Mouse (Mus musculus) intestine, embryonic 16.5 days (tissue): ENCODE measurements at regions not wholly inside any gene's neighbourhood (a gene's known extent, or its start where the extent isn't known, plus 50 kb on each side); places are given as distances from the start of the nearest gene placed in this dataset.

ENCODE experiments used
- ATAC-seq: fragments of 200-750 bp; cut with Nextera tagmentation; 2 replicates; pipeline ENCODE4 v1.8.0; 2017; ENCODE audit warnings: moderate TSS enrichment, moderate library complexity
- H3K27ac ChIP-seq: fragments of 300-500 bp; sonication (generic); 2 replicates; pipeline ENCODE4 v1.5.1; 2014; ENCODE audit warnings: mild to moderate bottlenecking, low read length
- H3K27me3 ChIP-seq: fragments of 300-500 bp; sonication (generic); replicated peaks from 2 replicates; pipeline ENCODE4 v1.6.1; 2014; ENCODE audit warnings: low read length, control low read depth, mixed read lengths; ENCODE audit not compliant: control insufficient read depth, insufficient read depth
- H3K36me3 ChIP-seq: fragments of 300-500 bp; sonication (generic); 2 replicates; pipeline ENCODE4 v1.6.1; 2014; ENCODE audit warnings: low read length, control low read depth; ENCODE audit not compliant: control insufficient read depth, insufficient read depth
- H3K4me1 ChIP-seq: fragments of 300-500 bp; sonication (generic); 2 replicates; pipeline ENCODE4 v1.6.1; 2014; ENCODE audit warnings: low read length, control low read depth, mixed read lengths; ENCODE audit not compliant: control insufficient read depth, insufficient read depth
- H3K4me2 ChIP-seq: fragments of 300-500 bp; sonication (generic); 2 replicates; pipeline ENCODE4 v1.6.1; 2014; ENCODE audit warnings: low read depth, low read length, control low read depth
- H3K4me3 ChIP-seq: fragments of 300-500 bp; sonication (generic); 2 replicates; pipeline ENCODE4 v1.5.1; 2014; ENCODE audit warnings: mild to moderate bottlenecking, low read length
- H3K9ac ChIP-seq: fragments of 300-500 bp; sonication (generic); 2 replicates; pipeline ENCODE4 v1.6.1; 2014; ENCODE audit warnings: low read depth, low read length
- H3K9me3 ChIP-seq: fragments of 300-500 bp; sonication (generic); 2 replicates; pipeline ENCODE4 v1.6.1; 2016; ENCODE audit warnings: low read length, control low read depth; ENCODE audit not compliant: control insufficient read depth
- WGBS: fragments of 180-500 bp; shearing (Covaris S2); extraction: QIAGEN DNeasy Blood & Tissue Kit; methylation state at CpG from one replicate; pipeline ENCODE4 v1.1.7; 2014; 5-methylcytosine and 5-hydroxymethylcytosine counted together

DNA sequence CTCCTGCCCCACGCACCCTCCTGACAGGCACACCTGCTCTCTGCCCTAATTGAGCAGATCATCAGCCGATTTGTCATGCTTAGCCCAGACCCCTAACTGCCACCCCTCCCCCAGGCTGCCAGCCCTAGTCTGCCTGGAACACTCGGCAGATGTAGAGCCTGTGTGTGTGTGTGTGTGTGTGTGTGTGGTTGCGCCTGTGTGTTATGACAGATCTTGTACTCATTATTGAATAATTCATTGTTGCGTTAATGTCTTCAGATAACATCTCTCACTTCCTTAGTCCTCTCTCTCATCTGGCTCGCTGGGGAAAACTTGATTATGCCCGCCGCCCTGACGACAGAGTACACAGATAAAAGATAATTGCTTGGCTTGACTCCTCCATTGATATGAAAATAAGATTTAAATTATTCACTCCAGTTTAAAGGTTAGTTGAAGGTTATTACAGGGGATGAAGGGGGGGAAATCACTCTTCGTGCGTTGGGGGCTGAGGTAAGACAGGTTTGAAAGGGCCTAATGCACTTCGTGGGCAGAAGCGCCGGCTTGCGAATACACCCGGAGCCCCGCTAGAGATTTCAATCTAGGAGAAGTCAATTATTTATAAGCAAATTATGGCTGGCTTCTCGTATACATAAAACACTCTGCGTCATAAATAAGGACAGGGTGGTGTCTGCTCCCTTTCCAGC is 260.3 kb upstream of the Tle3 start:
- Histone ChIP-seq H3K27me3 (0 out of 2 replicates have a peak, but pooled peaks cover 2% of the 10 kb centered on the region), H3K9me3 (no peaks in the 10 kb centered on the region), H3K9ac (no peak overlapping the region), H3K4me3 (no peak overlapping the region), H3K27ac (no peak overlapping the region), H3K36me3 (no peaks in the 10 kb centered on the region), H3K4me1 (0 out of 2 replicates have a peak, but pooled peaks cover 5% of the 10 kb centered on the region), H3K4me2 (no peak overlapping the region)
- WGBS, result 37% methylated on average over 19 of the region's 19 CpGs
- ATAC-seq, result no peak

DNA sequence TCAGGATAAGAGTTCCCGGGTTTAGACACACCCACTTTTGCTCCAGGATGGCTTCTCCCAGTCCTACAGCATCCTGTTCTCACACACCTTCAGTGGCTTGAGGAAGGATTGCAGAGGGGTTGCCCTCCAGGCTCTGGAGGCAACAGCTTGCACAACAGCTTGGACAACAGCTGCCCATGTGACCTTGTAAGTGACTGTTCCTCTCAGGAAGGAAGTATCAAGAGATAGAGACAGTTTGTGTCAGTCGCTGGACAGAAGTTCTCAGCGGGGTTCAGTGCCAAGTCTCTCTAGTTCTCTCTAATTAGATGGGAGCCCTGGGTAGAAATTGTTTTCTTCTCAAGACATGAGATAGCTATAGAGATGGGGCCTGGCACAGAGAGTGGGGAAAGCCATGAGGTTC is 252.9 kb upstream of the Tle3 start:
- H3K4me3 ChIP-seq, result no peak overlapping the region
- no peak overlapping the region for H3K9ac ChIP-seq
- no peaks in the 10 kb centered on the region for H3K36me3 ChIP-seq
- H3K9me3 ChIP-seq, result no peaks in the 10 kb centered on the region
- H3K27ac ChIP-seq, result no peak overlapping the region
- H3K27me3 ChIP-seq, result 0 out of 2 replicates have a peak, but pooled peaks cover 2% of the 10 kb centered on the region
- WGBS, result 79% methylated on average over 3 of the region's 3 CpGs
- no peaks in the 10 kb centered on the region for H3K4me1 ChIP-seq
- no peak overlapping the region for H3K4me2 ChIP-seq
- ATAC-seq, result no peak

DNA sequence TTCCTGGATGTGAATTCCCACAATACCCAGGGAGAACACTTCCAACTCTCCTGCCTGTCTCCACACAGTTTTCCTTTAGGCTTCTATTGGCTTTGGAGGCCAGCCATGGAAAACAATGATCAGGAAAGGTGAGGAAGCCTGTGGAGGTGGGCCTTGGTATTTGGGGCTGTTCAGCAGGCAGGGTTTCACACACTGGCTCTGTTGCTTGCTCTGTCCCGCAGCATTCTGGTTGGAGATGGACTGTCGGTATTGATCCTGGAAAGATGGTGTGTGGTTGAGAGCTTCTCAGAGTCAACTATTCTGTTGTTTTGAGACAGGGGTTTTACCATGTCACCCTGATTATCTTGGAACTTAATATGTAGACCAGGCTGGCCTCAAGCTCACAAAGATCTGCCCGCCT is 251.6 kb upstream of the Tle3 start:
- H3K27me3 ChIP-seq, result 0 out of 2 replicates have a peak, but pooled peaks cover 2% of the 10 kb centered on the region

DNA sequence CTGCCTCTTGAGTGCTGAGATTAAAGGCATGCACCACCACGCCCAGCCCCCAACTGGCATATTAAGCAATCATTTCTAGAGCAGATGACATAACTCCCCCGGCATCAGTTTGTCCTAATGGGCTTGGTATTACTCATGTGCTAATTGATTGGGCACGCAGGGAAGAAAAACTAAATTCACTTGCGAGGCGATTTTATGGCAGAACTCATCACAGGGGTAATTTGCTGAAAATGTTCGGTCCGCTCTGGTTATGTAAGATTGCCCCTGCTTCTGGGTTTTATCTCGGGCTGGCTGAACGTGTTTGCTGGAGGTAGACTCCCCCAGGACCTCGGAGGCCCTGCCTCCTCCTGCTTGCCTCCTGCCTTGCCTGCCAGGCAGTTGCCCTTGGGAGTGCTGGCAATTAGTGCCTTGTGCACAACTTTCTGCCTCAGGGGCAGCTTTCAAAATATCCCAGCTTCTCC is 251.2 kb upstream of the Tle3 start:
- Histone ChIP-seq H3K4me1 (no peaks in the 10 kb centered on the region), H3K4me3 (no peak overlapping the region), H3K27me3 (0 out of 2 replicates have a peak, but pooled peaks cover under 1% of the 10 kb centered on the region), H3K9me3 (no peaks in the 10 kb centered on the region), H3K4me2 (no peak overlapping the region), H3K36me3 (no peaks in the 10 kb centered on the region), H3K9ac (no peak overlapping the region), H3K27ac (no peak overlapping the region)
- ATAC-seq, result no peak
- WGBS, result 50% methylated on average over 10 of the region's 10 CpGs

More for the DNA sequence above, 251.6 kb upstream of the Tle3 start:
- H3K27ac ChIP-seq, result no peak overlapping the region
- no peak overlapping the region for H3K9ac ChIP-seq
- H3K4me1 ChIP-seq, result no peaks in the 10 kb centered on the region
- H3K36me3 ChIP-seq, result no peaks in the 10 kb centered on the region
- 88% methylated on average over 3 of the region's 3 CpGs for WGBS
- H3K4me3 ChIP-seq, result no peak overlapping the region
- no peak overlapping the region for H3K4me2 ChIP-seq
- no peaks in the 10 kb centered on the region for H3K9me3 ChIP-seq
- no peak for ATAC-seq

DNA sequence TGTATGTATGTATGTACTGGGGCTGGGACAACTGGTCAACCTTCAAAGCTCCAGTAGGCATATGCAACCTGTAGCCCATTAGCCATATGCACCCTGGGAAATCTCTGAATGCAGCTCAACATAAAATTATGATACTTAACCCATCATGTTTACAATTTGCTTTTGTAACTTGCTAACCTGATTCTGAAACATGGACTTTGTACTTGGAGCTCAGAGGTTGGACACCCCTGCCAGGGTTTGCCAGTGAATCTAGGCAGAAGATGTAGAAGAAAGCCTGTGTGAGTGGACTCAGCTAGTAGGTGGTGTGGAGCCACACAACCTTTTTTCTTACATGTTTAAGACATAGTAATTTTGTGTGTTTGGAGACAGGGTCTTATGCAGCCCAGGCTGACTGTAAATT is 248.7 kb upstream of the Tle3 start:
- Histone ChIP-seq H3K4me3 (no peak overlapping the region), H3K4me2 (no peak overlapping the region), H3K36me3 (no peaks in the 10 kb centered on the region), H3K4me1 (no peaks in the 10 kb centered on the region), H3K27me3 (no peaks in the 10 kb centered on the region), H3K9ac (no peak overlapping the region), H3K9me3 (no peaks in the 10 kb centered on the region), H3K27ac (no peak overlapping the region)
- ATAC-seq, result no peak

DNA sequence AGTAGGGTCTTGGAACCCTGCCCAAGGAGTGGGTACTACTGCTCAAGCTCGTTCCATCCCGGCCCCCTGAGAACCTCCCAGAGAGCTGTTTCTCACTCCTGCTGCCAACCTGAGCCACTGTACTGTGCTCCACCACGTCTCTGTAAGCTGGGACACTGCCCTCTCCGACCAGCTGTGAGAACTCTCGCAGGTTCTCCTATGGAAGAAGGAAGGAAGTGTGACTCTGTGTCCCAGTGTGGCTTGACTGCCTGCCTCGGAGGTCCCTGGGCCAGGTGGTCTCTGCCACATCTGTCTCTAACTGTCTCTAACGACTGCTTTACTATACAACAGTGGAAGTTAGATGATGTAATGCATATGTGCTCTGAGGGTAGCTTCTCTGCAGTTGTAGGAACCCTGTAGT is 246.4 kb upstream of the Tle3 start:
- Histone ChIP-seq H3K36me3 (no peaks in the 10 kb centered on the region), H3K9ac (no peak overlapping the region), H3K4me1 (no peaks in the 10 kb centered on the region), H3K27ac (no peak overlapping the region), H3K27me3 (no peaks in the 10 kb centered on the region; the same call in 1 of the 2 replicates), H3K9me3 (no peaks in the 10 kb centered on the region), H3K4me2 (no peak overlapping the region), H3K4me3 (no peak overlapping the region)
- no peak for ATAC-seq
- 69% methylated on average over 7 of the region's 7 CpGs for WGBS

DNA sequence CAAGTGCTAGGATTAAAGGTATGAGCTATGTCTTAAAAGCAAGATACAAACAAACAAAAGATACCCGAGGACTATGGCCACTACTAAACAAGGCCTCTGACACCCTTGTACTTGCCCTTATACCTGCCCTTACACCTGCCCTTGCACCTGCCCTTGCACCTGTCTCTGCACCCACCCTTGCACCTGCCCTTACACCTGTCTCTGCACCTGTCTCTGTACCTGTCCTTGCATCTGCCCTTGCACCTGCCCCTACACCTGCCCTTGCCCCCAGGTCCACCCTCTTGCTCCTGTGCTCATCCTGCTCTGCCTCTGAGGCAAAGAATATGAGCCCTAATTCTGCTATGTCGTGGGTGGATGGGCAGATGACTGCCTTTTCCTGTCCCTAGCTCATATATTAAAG is 244.1 kb upstream of the Tle3 start:
- H3K4me3 ChIP-seq, result no peak overlapping the region
- no peaks in the 10 kb centered on the region for H3K9me3 ChIP-seq
- H3K4me2 ChIP-seq, result no peak overlapping the region
- no peak overlapping the region for H3K27ac ChIP-seq
- no peaks in the 10 kb centered on the region for H3K36me3 ChIP-seq
- ATAC-seq, result no peak
- WGBS, result 61% methylated on average over 2 of the region's 2 CpGs
- no peaks in the 10 kb centered on the region for H3K4me1 ChIP-seq
- no peaks in the 10 kb centered on the region; the same call in 1 of the 2 replicates for H3K27me3 ChIP-seq
- H3K9ac ChIP-seq, result no peak overlapping the region

DNA sequence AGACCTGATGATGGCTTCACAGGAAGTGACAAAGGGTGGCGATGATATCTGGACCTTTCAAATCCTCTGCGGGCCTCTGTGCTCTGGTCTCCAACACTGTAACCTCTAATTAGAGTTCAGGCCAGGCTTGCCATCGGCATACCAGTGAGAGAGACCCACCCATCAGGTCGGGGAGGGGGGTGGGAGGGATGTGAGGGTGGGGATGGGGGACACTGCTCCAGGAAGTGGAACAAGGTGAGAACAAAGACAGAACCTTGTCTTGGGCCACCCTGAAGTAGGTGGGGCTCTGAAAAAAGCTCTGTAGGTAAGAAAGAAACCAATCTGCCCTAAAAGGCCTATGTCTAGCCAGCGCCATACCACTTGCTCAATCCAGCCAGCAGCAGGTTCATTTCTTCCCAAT is 243.0 kb upstream of the Tle3 start:
- no peaks in the 10 kb centered on the region for H3K36me3 ChIP-seq
- H3K9me3 ChIP-seq, result no peaks in the 10 kb centered on the region
- H3K4me3 ChIP-seq, result no peak overlapping the region
- H3K27ac ChIP-seq, result no peak overlapping the region
- H3K27me3 ChIP-seq, result no peaks in the 10 kb centered on the region; the same call in 1 of the 2 replicates
- ATAC-seq, result no peak
- no peak overlapping the region for H3K9ac ChIP-seq
- H3K4me1 ChIP-seq, result 0 out of 2 replicates have a peak, but pooled peaks cover 3% of the 10 kb centered on the region
- WGBS, result 69% methylated on average over 5 of the region's 5 CpGs
- H3K4me2 ChIP-seq, result no peak overlapping the region

DNA sequence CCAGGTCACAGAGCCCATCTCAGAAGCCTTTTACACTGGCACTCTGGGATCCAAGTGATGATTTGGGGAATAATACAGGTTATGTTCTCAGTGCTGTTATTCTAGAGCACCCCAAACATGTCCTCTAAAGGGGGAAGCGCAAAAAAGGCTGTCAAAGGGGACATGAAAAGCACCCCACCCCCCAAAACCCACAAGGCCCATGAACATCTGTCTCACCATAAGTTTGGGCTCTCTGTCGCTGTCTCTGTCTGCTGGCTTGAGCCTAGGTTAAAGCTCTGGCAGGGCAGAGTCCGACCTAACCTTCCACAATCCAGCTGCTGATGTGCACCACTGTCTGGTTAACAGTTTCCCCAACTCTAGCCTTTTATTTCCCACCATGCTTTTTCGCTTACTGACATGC is 241.3 kb upstream of the Tle3 start:
- Histone ChIP-seq H3K4me1 (0 out of 2 replicates have a peak, but pooled peaks cover 3% of the 10 kb centered on the region), H3K4me3 (no peak overlapping the region), H3K27me3 (no peaks in the 10 kb centered on the region; the same call in 1 of the 2 replicates), H3K27ac (no peak overlapping the region), H3K36me3 (no peaks in the 10 kb centered on the region), H3K4me2 (no peak overlapping the region), H3K9me3 (no peaks in the 10 kb centered on the region), H3K9ac (no peak overlapping the region)
- ATAC-seq, result no peak
- 81% methylated on average over 4 of the region's 4 CpGs for WGBS
